Comparison of ENCODE assay signal across 8 mouse cellular contexts in the genomic region with DNA sequence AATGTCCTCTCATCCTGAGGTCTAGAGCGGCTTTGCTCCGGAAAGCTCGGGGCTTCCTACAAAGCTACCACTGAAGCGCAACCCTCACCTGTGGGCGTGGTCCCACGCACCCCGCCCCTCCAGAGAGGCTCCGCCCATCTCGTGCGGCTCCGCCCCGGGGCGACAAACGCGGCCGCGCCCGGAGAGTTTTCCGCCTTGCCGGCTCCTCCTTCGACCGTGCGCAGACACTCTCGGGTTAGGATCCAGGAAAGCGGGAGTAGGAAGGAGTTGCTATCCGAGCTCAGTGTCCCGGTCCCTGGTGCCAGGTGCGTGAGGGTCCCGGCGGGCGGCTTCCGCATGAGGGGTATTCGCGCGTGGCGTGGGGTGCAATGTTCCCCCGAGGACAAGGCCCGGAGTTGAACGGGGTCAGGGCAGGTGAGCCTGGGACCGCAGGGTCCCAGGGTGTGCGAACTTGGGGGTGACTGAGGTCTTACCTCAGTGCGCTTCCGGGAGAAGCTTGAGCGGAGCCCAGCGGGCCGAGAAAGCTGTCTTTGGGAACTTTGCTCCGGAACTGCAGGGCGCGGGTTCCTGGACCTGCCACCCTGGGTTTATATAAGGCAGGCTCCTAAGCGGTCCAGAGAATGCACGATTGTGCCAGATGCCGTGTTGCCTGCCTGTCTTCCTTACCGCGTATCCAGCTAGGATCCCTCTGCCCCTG. TPM values are rescaled to one million over a fixed set of nuclear protein-coding genes. Genes with fewer than 3 reads are reported as not detected.
DNase-seq lines count a peak whose midpoint lies in the region; ATAC-seq and TF ChIP-seq lines count a peak whose summit lies in the region.

A gene (plus strand): TSS at position 166 of the 697 bp plus-strand sequence.

- peaks cover 42% of the 10 kb centered on the region for H3K79me2 ChIP-seq in myocyte (ENCODE audit: control insufficient read depth, insufficient read depth)

- peaks cover 29% of the 10 kb centered on the region for H3K27me3 ChIP-seq in embryonic facial prominence, embryonic 13.5 days
- peaks cover 6% of the 10 kb centered on the region for H3K27me3 ChIP-seq in liver, embryonic 11.5 days (replicated peaks; ENCODE audit: control insufficient read depth, insufficient read depth, low read length)
- H3K27me3 ChIP-seq in myocyte (ENCODE audit: control insufficient read depth, insufficient read depth, insufficient read length) = no peaks in the 10 kb centered on the region
- no peaks in the 10 kb centered on the region for H3K27me3 ChIP-seq in stomach, embryonic 14.5 days (ENCODE audit: control insufficient read depth, insufficient read depth, low read length)

- no peaks in the 10 kb centered on the region for H3K9me3 ChIP-seq in embryonic facial prominence, embryonic 13.5 days
- H3K9me3 ChIP-seq in liver, embryonic 11.5 days (ENCODE audit: control insufficient read depth, low read length) = no peaks in the 10 kb centered on the region
- no peaks in the 10 kb centered on the region for H3K9me3 ChIP-seq in stomach, embryonic 14.5 days (ENCODE audit: control insufficient read depth, low read depth, low read length)

- no peak within 1 kb of the TSS for H3K27ac ChIP-seq in embryonic facial prominence, embryonic 13.5 days
- no peak within 1 kb of the TSS for H3K27ac ChIP-seq in liver, embryonic 11.5 days (ENCODE audit: low read depth, low read length)
- peak within 1 kb of the TSS; percentile 52; the same call in 1 of the 2 replicates for H3K27ac ChIP-seq in stomach, embryonic 14.5 days (ENCODE audit: low read length)

- H3K9ac ChIP-seq in embryonic facial prominence, embryonic 13.5 days = peak within 1 kb of the TSS; percentile 72
- H3K9ac ChIP-seq in liver, embryonic 11.5 days (ENCODE audit: low read depth, low read length) = peak within 1 kb of the TSS; percentile 69
- peak within 1 kb of the TSS; percentile 46 for H3K9ac ChIP-seq in stomach, embryonic 14.5 days (replicated peaks; ENCODE audit: low read depth, low read length)

- DNase-seq in A20 (ENCODE audit: low read depth, low spot score) = peak; percentile 92
- DNase-seq in adrenal gland, postnatal 36 days = peak; percentile 92 to 94
- DNase-seq in heart, adult 8-10 months (ENCODE audit: low spot score) = peak; percentile 89
- peak; percentile 88 to 93 for DNase-seq in kidney, adult 8-10 months
- peak; percentile 84 for DNase-seq in liver, embryonic 11.5 days (ENCODE audit: low spot score)

- under 1% methylated on average over 54 of the region's 54 CpGs for WGBS in embryonic facial prominence, embryonic 13.5 days
- WGBS in liver, embryonic 11.5 days = under 1% methylated on average over 54 of the region's 54 CpGs
- under 1% methylated on average over 54 of the region's 54 CpGs for WGBS in stomach, embryonic 14.5 days

- ATAC-seq in embryonic facial prominence, embryonic 13.5 days (ENCODE audit: insufficient number of reproducible peaks, insufficient read depth, low FRiP score, low TSS enrichment, low read depth) = peak; percentile 60; the same call in 1 of the 2 replicates
- ATAC-seq in liver, embryonic 11.5 days (replicated peaks; ENCODE audit: low FRiP score) = peak; percentile 87
- peak; percentile 78 for ATAC-seq in stomach, embryonic 14.5 days (ENCODE audit: insufficient number of reproducible peaks, insufficient read depth, low FRiP score, low read depth)

- H3ac ChIP-seq in myocyte (ENCODE audit: control insufficient read depth, insufficient read length) = peak within 1 kb of the TSS; percentile 36

- peak; percentile 79 for TF ChIP-seq POLR2A in myocyte (IDR thresholded peaks at IDR 0.05; ENCODE audit: insufficient read length, low read depth)

- H3K4me3 ChIP-seq in embryonic facial prominence, embryonic 13.5 days = peak within 1 kb of the TSS; percentile 73
- peak within 1 kb of the TSS; percentile 74 for H3K4me3 ChIP-seq in liver, embryonic 11.5 days (ENCODE audit: low read depth, low read length)
- H3K4me3 ChIP-seq in myocyte = peak within 1 kb of the TSS; percentile 86
- H3K4me3 ChIP-seq in stomach, embryonic 14.5 days (ENCODE audit: low read depth, low read length) = peak within 1 kb of the TSS; percentile 79

- no peaks in the 10 kb centered on the region for H3K36me3 ChIP-seq in embryonic facial prominence, embryonic 13.5 days
- H3K36me3 ChIP-seq in liver, embryonic 11.5 days (ENCODE audit: control insufficient read depth, insufficient read depth, low read length) = no peaks in the 10 kb centered on the region
- H3K36me3 ChIP-seq in myocyte (ENCODE audit: control insufficient read depth, insufficient read depth) = no peaks in the 10 kb centered on the region
- no peaks in the 10 kb centered on the region for H3K36me3 ChIP-seq in stomach, embryonic 14.5 days (ENCODE audit: control insufficient read depth, insufficient read depth, low read length)

- peak within 1 kb of the TSS; percentile 96 for H3K4me2 ChIP-seq in embryonic facial prominence, embryonic 13.5 days
- H3K4me2 ChIP-seq in liver, embryonic 11.5 days = peak within 1 kb of the TSS; percentile 88
- peak within 1 kb of the TSS; percentile 74 for H3K4me2 ChIP-seq in myocyte (ENCODE audit: low read depth)
- peak within 1 kb of the TSS; percentile 99 for H3K4me2 ChIP-seq in stomach, embryonic 14.5 days (replicated peaks; ENCODE audit: low read depth, low read length)

- peaks cover 10% of the 10 kb centered on the region for H3K4me1 ChIP-seq in embryonic facial prominence, embryonic 13.5 days
- peaks cover 11% of the 10 kb centered on the region; the same call in 1 of the 2 replicates for H3K4me1 ChIP-seq in liver, embryonic 11.5 days (replicated peaks; ENCODE audit: control insufficient read depth, insufficient read depth, low read length)
- H3K4me1 ChIP-seq in stomach, embryonic 14.5 days (ENCODE audit: control insufficient read depth, insufficient read depth, low read length) = peaks cover 6% of the 10 kb centered on the region; the same call in 1 of the 2 replicates

TF ChIP-seq in myocyte, 11 proteins besides CTCF, POLR2A, EP300 and RAD21:
- TF ChIP-seq MYOG (IDR thresholded peaks at IDR 0.05; ENCODE audit: control insufficient read depth in 1 of 3, insufficient read depth in 1 of 3, insufficient read length in 2 of 3, low read depth in 2 of 3) (peak in 1 of 3 experiments; percentile 26), SRF (IDR thresholded peaks at IDR 0.05; ENCODE audit: control insufficient read depth, insufficient read length, low read depth) (no peak), MAX (IDR thresholded peaks at IDR 0.05; ENCODE audit: low read depth) (no peak), POLR2AphosphoS2 (IDR thresholded peaks at IDR 0.05; ENCODE audit: insufficient read length, low read depth) (peak; percentile 73)

RNA-seq across cellular contexts. Expression of the gene that starts here (rescaled TPM):
- 10 to 100 TPM; 57.8 to 84.4 TPM for total RNA-seq in adrenal gland, postnatal 36 days (2021)
- polyA plus RNA-seq in embryonic facial prominence, embryonic 13.5 days (2015; fragmentation: Nextera tagmentation; extraction: Ambion mirVana) = 15.4 and 15.9 TPM in 2 replicates
- total RNA-seq in heart, adult 8-10 months (2022) = 10 to 100 TPM; 79.8 to 88.1 (median 84.4) TPM
- polyA plus RNA-seq in liver, embryonic 11.5 days (2014; fragmentation: Nextera tagmentation; extraction: Ambion mirVana) = 13.1 and 16.5 TPM in 2 replicates
- 140 TPM for polyA plus RNA-seq in myocyte (2012; fragmentation: generic; extraction: Trizol)
- 35.5 and 42.2 TPM in 2 replicates for polyA plus RNA-seq in stomach, embryonic 14.5 days (2014; fragmentation: Nextera tagmentation; extraction: Ambion mirVana)
